Mouse (Mus musculus) liver, embryonic 11.5 days (tissue): ENCODE measurements around the gene Gm3138. TPM values are rescaled to one million over a fixed set of nuclear protein-coding genes. Genes with fewer than 3 reads are reported as not detected.
"Not testable (repeated sequence)": the region's sequence is repeated elsewhere in the genome, so short reads cannot be mapped to it uniquely, and the experiment has no call there.

Experiments
- ATAC-seq: fragments of 200-750 bp; cut with Nextera tagmentation; replicated peaks from 2 replicates; pipeline ENCODE4 v1.8.0; 2017; ENCODE audit warnings: moderate number of reproducible peaks, mild to moderate bottlenecking, moderate TSS enrichment, moderate library complexity; ENCODE audit not compliant: low FRiP score
- DNase-seq: peaks from one replicate; pipeline ENCODE4 v3.0.0-alpha.2; 2017; ENCODE audit warnings: low spot score
- H3K27ac ChIP-seq: fragments of 300-500 bp; sonication (generic); 2 replicates; pipeline ENCODE4 v1.5.1; 2014; ENCODE audit warnings: mild to moderate bottlenecking, low read depth, low read length, control low read depth
- H3K27me3 ChIP-seq: fragments of 300-500 bp; sonication (generic); replicated peaks from 2 replicates; pipeline ENCODE4 v1.6.1; 2014; ENCODE audit warnings: low read length, mixed read lengths; ENCODE audit not compliant: control insufficient read depth, insufficient read depth
- H3K36me3 ChIP-seq: fragments of 300-500 bp; sonication (generic); 2 replicates; pipeline ENCODE4 v1.6.1; 2014; ENCODE audit warnings: mild to moderate bottlenecking, low read length, moderate library complexity, mixed read lengths; ENCODE audit not compliant: control insufficient read depth, insufficient read depth
- H3K4me1 ChIP-seq: fragments of 300-500 bp; sonication (generic); replicated peaks from 2 replicates; pipeline ENCODE4 v1.6.1; 2014; ENCODE audit warnings: low read length, mixed read lengths; ENCODE audit not compliant: control insufficient read depth, insufficient read depth
- H3K4me2 ChIP-seq: fragments of 300-500 bp; sonication (generic); 2 replicates; pipeline ENCODE4 v1.6.1; 2014; ENCODE audit warnings: mild to moderate bottlenecking, control low read depth, moderate library complexity
- H3K4me3 ChIP-seq: fragments of 300-500 bp; sonication (generic); 2 replicates; pipeline ENCODE4 v1.5.1; 2014; ENCODE audit warnings: low read depth, low read length, control low read depth
- H3K9ac ChIP-seq: fragments of 300-500 bp; sonication (generic); 2 replicates; pipeline ENCODE4 v1.6.1; 2014; ENCODE audit warnings: low read depth, low read length, control low read depth
- H3K9me3 ChIP-seq: fragments of 300-500 bp; sonication (generic); 2 replicates; pipeline ENCODE4 v1.6.1; 2016; ENCODE audit warnings: low read length, inconsistent platforms, mixed read lengths; ENCODE audit not compliant: control insufficient read depth
- WGBS: fragments of 180-500 bp; shearing (Covaris S2); extraction: QIAGEN DNeasy Blood & Tissue Kit; methylation state at CpG from one replicate; pipeline ENCODE4 v1.1.7; 2014; 5-methylcytosine and 5-hydroxymethylcytosine counted together
- polyA plus RNA-seq: library from polyadenylated mRNA; unstranded; fragments of >200 nt; fragmentation: Nextera tagmentation; extraction: Ambion mirVana; gene quantifications from 2 replicates; pipeline ENCODE4 v1.2.1, GENCODE M21; 2014

Gene Gm3138
- polyA plus RNA-seq: not detected in 2 replicates

- H3K27ac ChIP-seq, H3K9ac ChIP-seq, H3K9me3 ChIP-seq, H3K27me3 ChIP-seq, H3K36me3 ChIP-seq, ATAC-seq, H3K4me3 ChIP-seq, H3K4me2 ChIP-seq, H3K4me1 ChIP-seq, DNase-seq: not testable (repeated sequence)
- no CpG with 5 or more reads among the region's 2 CpGs for WGBS
These were observed at the start of gene Gm3138 for GRCm38 (mm10) chr14:4249331-4249730. Gm3138 (plus strand) TSS chr14:4249631.

DNA sequence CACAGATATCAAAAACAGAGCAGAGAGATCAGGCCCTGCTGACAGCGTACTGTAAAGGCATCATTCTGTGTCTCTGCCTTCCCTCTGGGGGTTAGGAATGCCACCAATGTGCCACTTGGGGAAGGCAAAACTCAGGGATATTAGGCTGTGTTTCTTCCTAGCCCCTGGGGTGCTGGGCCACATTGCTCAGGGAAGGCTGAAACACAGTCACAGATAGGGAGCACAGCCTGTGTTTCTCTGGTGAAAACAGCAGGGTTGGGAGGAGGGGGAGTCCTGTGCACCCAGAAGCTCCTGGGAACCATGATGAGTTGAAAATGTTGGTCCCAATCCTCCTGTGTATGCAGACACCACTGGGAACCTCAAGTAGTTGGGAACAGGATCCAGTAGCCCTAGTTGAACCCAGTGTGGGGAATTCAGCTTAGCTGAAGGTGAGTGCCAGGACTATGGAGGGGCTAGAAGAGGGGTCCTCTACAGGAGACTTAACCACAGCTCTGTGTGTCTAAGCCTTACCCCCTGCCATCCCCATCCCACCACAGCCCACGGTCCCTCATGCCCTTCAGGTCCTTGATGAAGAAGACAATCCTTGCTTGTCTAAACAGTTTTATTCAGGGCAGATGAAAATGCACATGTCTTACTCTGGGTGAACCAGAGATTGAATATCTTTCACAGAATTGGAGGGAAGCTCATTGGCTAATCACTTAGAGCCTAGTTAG, 20.0 kb downstream of the Gm3138 start:
- not testable (repeated sequence) for H3K4me3 ChIP-seq, ATAC-seq, H3K4me2 ChIP-seq, H3K9me3 ChIP-seq, H3K27me3 ChIP-seq, H3K4me1 ChIP-seq, DNase-seq, H3K27ac ChIP-seq, H3K36me3 ChIP-seq, H3K9ac ChIP-seq
- WGBS: 73% methylated on average over 2 of the region's 2 CpGs

GRCm38 (mm10) chr14:4279828-4280227, 30.4 kb downstream of the Gm3138 start:
- H3K27ac ChIP-seq, DNase-seq, H3K4me3 ChIP-seq, H3K9me3 ChIP-seq, H3K4me2 ChIP-seq, H3K36me3 ChIP-seq, ATAC-seq, H3K4me1 ChIP-seq, H3K27me3 ChIP-seq, H3K9ac ChIP-seq: not testable (repeated sequence)
- 58% methylated on average over 2 of the region's 3 CpGs for WGBS

Other genes with a start within 250 kb of the Gm3138 start
- gene Gm5796, start 225.7 kb upstream of the Gm3138 start, polyA plus RNA-seq: 0.12 TPM in 1 of 2 replicates, not detected in the other
- not detected in 2 replicates for gene Gm3115, start 165.5 kb upstream of the Gm3138 start, polyA plus RNA-seq
- gene Gm8108, start 139.1 kb upstream of the Gm3138 start, polyA plus RNA-seq: 0.31 TPM in 1 of 2 replicates, not detected in the other
- not detected in 2 replicates for gene Gm3127, start 84.6 kb upstream of the Gm3138 start, polyA plus RNA-seq
- gene Gm2974, start 67.1 kb upstream of the Gm3138 start, polyA plus RNA-seq: not detected in 2 replicates
- not detected in 2 replicates for gene Gm3149, start 67.7 kb downstream of the Gm3138 start, polyA plus RNA-seq
- not detected in 2 replicates for gene 2610042L04Rik, start 85.1 kb downstream of the Gm3138 start, polyA plus RNA-seq
- not detected in 2 replicates for gene Gm3159, start 147.9 kb downstream of the Gm3138 start, polyA plus RNA-seq
- gene Gm3164, start 165.8 kb downstream of the Gm3138 start, polyA plus RNA-seq: not detected in 2 replicates
- gene Gm3173, start 181.4 kb downstream of the Gm3138 start, polyA plus RNA-seq: not detected in 2 replicates
- gene Gm3182, start 232.1 kb downstream of the Gm3138 start, polyA plus RNA-seq: not detected in 2 replicates